Mouse (Mus musculus) gastrocnemius, postnatal 14 days (tissue): ENCODE measurements around the gene Tbc1d5. TPM values are rescaled to one million over a fixed set of nuclear protein-coding genes. Genes with fewer than 3 reads are reported as not detected.

Source experiments
- DNase-seq: peaks from one replicate; pipeline ENCODE4 v3.0.0; 2021; ENCODE audit warnings: mixed read lengths
- intact Hi-C: fragments of 180-260 bp; cut with DNase I; formaldehyde crosslinking; loops from one replicate; pipeline ENCODE4 v1.15.1; 2025; ENCODE audit warnings: low total_unique reads
- total RNA-seq, 2 experiments: library from RNA; stranded (reverse); gene quantifications; 2 replicates each; pipeline ENCODE4 v1.2.3; 2021

Tbc1d5 gene
- total RNA-seq, 2 experiments from 2014 or later = 7.3 to 7.6 TPM

DNA sequence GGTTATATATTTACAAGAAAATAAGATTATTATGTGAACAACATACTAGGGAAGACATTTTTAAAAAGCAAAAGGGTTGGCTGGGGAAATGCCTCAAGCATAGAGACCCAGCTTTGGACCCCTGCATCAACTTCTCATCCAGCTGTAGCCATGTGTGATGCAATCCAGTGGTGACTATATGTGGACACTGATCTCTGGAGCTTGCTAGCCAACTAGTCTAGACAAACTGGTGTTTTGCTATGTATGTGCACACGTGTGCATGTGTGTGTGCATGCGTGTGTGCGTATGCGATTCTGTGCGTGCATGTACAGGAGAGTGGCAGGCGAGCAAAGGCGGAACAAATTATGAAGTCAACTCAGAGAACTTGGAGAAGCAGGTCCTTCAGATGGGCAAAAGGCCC lies 414.8 kb downstream of the Tbc1d5 start:
- DNase-seq = no peak
- intact Hi-C loops = no loop called here

DNA sequence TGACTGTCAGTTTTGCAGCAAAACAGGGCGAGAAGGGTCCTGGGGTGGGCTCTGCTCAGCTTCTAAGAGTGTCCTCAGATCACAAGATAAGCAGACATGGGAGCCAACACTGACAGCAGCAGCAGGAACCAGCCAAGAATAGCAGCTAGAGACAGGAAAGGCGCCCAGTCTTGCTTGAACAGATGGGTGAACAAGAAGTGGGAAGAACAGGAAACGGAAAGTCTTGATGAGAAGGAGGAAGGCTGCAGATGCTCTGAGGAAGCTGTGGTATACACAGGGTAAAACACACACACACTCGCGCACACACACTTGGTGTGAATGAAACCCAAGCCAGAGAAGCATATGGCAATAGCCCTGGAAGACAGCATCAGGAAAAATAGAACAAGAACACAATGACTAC lies 415.7 kb downstream of the Tbc1d5 start:
- no peak for DNase-seq
- intact Hi-C loops = no loop called here

DNA sequence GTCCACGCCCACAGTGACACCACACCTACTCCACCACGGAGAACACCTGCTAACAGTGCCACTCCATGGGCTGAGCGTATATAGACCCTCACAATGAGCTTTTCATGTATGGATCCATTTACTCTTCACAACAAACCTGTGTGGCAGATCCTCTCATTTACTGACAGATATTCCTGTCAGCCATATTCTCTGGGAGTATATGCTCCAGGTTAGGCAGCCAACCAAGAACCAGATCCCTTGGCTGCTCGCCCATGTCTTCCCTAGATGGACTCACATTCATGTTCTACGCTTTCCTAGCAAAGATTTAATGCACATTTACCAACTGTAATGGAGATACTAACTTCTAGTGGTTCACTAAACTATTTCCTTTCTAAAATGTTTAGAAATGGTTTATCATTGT lies 416.9 kb downstream of the Tbc1d5 start:
- intact Hi-C loops = no loop called here
- DNase-seq = no peak

DNA sequence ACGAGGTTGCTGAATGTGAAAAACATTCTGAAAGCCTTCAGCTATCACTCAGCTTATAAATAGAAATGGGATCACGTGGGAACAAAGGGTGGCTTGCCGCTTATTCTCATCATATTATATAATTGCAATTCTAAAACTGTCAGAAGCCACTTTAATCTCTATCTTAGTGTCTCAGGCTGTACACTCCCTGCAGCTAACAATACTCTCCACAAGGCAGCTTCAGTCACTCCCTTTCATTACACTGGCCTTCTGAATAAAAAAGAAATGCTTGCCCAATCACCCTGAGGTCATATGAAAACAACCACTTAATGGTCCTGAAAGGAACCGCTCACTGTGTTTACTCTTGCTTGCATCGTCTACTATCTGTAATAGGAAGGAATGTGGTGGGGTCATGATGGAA lies 418.1 kb downstream of the Tbc1d5 start:
- DNase-seq = no peak
- intact Hi-C loops = no loop called here

DNA sequence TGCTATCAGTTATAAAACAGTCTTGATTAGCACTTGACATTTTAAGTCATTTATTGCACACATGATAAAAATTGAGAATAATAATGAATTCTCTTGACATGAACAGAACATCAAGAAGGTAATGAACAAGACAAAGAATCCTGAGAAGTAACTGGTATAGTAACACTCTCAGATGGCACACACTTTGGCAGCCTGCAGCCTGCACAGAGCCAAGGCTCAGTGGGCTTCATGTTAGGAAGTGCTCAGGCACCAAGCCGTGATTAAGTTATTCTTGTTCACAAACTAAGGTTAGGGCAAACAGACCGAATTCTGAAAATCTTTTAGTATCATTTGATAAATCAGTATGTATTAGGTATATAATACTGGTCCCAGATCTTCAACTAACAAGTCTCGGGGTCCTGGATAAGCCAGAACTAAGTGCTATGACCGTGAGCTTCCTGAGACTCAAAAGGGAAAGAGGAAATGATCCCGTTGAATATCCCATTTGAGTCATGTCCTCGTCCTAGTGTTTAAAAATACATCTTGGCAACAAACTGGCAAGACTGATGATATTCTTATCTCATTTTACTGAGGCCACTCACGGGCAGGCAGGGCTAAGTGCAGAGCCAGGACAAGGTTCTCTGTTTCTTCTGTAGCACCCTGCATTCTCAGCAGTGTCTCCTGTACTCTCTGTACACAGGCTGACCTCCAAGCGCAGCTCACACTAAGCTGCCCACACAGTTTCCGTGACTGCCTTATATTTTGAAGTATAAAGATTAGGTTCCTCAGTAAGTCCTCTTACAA lies 425.6 kb downstream of the Tbc1d5 start:
- DNase-seq = peak; percentile 24
- intact Hi-C loops = no loop called here

DNA sequence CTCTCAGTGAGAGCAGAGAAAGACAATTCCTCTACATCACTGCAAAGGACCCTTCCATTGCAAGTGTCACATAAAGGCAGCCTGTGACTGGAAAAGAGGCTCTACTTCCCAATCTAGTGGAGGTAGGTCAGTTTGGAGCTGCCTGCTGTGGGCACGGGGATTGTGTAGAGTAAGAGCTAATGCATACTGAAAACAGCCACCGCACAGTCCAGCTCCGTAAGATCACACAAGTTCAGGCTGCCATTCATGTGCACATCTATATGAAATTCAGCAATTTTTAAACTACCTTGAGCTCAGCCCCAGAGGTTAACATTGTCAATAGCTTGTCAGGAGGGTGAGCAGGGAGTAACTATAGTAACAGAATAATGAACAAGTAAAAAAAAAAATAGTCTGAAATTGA lies 426.4 kb downstream of the Tbc1d5 start:
- intact Hi-C loops = no loop called here
- no peak for DNase-seq

DNA sequence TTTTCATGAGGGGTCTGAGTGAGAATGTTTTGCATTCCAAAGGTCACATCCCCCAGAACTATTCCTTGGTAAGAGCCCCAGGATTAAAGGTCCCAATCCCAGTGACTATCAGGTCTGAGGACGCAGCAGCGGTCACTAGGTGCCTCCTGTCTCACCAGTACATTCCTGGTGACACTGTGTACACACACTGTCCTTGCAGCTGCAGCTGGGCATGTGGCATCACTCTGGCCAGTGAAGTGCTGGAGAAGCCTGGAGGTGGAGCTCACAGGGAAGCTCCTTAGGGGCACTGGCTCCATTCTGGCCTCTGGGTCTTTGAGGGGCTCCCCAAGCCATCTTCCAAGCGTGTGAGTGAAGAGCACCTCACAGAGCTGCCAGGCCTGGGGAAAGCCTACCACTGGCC lies 427.2 kb downstream of the Tbc1d5 start:
- intact Hi-C loops = no loop called here
- no peak for DNase-seq

DNA sequence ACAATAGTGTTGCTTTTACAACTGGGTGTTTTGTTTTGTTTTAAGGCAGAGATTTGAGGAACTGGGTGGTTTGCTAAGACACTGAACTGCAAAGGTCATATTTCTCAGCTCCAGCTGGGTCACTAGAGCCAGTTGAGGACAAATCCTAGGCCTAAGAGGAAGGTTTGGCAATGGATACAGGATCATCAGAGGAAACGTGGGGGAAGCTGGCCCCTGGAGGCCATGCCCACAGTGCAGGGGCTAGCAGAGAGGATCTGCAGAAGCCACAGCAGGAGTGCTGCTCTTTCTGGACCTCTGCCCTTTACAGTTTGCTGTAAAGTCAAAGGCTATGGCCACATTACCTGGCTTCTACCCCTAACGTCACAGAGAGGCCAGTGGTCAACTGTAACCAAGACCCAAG lies 428.3 kb downstream of the Tbc1d5 start:
- no peak for DNase-seq
- intact Hi-C loops = no loop called here

DNA sequence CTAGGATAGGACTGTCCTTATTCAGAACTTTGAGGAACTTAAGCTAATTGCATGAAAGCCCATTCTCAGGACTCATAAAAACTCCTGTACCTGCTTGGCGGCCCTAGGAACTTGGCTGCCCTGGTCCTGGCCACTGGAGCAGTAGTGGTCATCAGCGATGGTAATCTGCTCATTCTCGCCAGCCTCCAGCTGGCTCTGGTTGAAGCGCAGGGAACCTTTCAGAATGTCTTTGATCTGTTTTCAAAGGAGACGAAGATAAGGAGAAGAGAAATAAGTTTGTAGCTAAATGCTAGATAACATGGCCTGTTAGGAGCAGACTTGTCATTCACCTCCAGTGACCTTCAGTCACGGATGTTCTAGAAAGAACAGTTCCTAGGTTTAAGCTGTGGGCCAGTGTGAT lies 437.8 kb downstream of the Tbc1d5 start:
- no peak for DNase-seq
- intact Hi-C loops = no loop called here

DNA sequence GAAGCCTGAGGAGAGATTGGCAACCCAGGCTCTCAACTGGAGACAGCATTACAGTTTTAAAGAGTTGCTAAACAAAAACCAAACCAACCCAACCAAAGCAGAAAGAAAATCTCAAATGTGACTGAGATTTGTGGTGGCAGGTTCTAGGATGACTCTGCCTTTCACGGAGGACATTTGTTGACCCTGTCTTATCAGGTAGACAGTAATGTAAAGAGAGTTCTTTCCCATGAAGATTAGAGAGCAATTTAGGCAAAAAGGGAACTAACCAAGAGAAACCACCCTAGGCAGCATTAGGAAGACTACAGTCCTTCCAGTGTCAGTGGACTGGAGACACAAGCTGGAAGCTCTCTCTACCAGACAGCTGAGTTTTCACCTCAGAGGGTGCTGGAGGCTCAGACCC lies 438.3 kb downstream of the Tbc1d5 start:
- intact Hi-C loops = no loop called here
- no peak for DNase-seq

DNA sequence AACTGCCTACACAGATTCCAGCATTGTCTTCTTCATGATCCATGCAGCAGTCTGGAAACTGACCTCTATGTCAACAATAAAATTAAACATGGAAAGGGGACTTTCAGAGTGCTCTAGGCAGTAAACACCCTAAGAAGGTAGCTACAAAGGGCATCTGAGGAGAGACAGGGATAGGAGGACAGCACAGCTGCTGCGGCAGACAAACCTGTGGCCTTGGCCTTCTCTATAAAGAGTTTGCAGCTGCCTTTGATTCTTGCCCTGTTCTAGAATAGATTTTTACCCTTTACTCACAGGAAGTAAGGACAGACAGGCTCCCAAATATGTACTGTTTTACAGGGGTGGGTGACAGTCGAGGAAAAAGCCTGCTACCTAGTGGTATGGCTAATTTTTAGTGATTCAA lies 440.7 kb downstream of the Tbc1d5 start:
- DNase-seq = no peak
- intact Hi-C loops = no loop called here

DNA sequence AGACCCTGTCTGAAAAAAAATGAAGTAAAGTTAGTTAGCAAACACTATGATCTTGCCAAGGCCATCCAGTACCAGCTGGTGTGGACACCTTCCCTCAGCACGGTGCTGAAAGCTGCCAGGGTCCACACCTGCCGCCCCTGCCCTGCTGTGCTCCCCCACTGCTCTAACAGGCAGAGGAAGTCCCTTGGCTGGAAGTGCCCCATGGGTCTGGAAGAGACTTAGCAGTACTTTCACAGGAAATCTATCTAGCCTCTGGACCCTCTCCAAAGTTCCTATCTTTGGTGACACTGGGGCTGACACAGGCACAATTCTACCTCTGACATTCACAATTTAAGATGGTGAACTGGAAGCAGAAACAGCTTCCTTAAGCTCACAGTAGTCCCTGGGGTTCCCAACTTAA lies 442.1 kb downstream of the Tbc1d5 start:
- no peak for DNase-seq
- intact Hi-C loops = no loop called here

DNA sequence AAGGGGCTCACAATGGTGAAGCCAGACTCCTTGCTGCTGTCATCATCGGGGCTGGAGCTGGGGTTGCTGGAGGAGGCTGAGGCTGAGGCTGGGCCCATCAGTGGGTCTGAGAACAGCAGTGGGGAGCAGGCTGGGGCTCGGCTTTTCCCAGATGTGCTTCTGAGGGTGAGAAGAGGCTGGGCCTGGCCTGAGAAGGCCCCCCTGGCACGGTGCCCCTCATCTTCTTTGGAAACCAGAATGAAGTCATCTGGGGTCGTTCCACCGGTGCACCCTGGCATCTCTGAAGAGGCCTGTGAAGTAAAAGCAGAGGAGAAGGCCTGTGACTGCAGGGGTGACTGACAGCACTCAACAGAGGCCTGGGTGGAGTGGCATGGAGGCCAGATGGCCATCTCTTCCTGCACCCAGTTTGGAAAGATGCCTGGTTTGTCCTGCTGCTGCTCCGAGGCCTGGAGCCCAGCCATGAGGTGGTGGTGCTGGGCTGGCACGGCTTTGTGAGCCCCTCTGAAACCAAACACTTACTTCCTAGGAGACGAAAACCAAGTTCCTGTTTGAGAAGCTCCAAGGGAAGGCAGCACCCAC lies 443.1 kb downstream of the Tbc1d5 start:
- DNase-seq = no peak
- intact Hi-C loops = no loop called here

DNA sequence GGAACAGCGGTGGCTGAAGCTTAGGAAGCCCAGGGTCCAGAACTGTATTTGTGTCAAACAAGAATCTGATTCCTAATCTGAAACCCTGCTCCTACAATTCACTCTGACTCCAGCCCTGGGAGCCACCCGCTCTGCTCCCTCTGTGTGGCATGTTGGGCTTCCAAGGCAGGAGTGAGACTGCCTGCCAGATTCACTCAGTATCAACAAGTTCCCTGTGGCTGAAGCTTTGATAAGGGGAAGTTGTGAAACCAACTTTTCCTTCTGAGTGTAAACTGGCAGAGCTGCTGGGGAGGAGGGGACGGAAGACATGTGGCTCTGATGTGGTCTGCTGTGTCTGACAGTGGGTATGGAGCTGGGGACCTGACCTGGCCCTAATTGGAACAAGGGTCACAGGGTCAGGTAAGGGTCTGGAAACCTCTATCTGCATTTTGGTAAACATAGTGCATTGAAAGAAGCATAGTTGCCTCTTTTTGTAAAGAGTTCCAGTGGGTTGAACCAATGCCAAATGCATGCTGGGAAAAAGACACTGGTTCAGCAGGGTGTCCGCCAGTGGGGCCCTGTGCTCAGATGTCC lies 443.7 kb downstream of the Tbc1d5 start:
- DNase-seq = no peak
- intact Hi-C loops = no loop called here

DNA sequence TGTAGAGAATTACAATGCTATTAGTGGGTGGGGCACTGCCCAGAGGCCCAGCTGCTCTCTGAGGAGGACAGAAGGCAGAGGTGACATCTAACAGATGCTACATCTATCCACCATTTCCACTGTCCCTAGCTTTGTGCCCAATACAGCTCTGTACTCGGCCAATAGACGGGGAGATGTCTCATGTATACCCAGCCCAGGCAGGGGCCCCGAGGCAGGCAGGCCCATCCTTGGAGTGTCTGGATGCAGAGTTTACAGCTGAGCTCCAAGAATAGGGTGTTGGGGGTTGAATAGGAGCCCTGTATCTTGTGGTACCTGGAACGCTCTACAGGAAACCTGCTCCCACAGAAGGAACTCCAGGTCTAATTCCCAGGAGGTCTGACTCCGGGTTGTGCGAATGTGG lies 444.4 kb downstream of the Tbc1d5 start:
- DNase-seq = no peak
- intact Hi-C loops = no loop called here

DNA sequence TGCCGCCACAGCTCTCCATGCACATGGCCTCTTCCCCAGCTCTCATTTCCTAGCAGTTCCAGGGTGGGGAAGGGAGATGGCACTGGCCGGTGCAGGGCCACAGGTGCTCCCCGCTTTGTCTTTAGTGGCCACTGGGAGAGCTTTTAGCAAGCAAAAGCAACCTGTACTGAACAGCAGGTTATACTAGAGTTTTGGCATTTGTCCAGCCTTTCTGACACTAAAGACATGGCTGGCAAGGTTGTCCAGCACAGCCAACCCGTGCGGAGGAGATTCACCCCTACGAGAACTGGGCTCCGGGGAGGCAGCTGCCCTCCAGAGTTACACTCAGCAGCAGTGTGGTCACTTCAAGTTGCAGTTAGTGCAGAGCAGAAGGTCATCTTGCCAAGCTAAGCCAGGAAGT lies 445.8 kb downstream of the Tbc1d5 start:
- intact Hi-C loops = no loop called here
- no peak for DNase-seq

DNA sequence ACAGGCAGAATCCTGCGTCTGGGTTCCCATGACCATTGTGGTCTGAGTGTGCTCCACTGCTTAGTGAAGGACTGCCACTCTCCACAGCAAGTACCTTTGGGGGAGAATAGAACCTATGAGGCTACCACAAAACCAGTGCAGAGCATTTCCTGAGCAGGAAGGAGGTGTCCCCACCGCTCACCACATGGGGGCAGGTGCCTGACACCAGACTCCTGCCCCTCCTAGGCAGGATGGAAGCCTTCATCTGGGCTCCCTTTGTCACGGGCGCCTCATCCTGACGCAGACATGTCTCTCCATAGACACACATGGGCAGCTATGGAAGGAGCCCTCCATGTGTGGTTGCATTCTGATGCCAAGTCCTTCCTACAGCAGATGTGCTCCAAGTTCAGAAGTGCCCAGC lies 447.3 kb downstream of the Tbc1d5 start:
- DNase-seq = no peak
- intact Hi-C loops = no loop called here

DNA sequence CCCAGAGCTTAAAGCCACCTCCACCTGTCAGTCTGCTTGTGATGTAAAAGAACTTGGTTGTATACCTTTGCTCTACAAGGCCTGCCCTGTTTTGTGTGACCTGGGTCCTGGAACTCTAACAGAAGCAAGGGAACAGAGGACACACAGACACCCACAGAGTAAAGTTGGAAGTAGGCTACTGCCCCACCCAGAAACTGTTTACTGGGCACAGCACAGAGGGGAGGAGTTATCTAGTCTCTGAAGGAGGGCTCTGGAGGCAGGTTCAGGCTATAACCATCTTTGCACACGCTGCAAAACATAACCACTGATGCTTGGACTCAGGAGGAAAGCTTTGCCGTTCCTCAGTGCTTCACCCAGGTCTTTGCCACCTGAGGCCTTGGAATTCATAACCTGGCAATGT lies 448.3 kb downstream of the Tbc1d5 start:
- intact Hi-C loops = no loop called here
- DNase-seq = no peak

DNA sequence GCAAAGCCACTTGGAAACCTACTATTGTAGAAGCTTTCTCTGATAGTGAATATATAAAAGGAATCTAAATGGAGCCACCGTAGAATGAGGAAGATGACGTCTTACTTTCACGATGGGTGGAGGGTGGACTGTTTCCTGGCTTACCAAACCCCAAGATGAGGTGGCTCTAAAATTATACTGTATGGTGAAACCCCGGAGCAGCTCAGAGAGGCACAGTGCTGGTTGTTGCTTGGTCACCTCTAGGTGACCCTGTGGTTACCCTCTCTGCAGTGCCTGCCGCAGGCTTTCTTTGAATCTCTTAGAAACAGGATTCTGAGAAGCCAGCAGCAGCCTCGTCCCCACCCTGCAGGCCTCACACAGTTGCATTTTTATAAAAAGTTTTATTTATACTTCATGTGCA lies 449.6 kb downstream of the Tbc1d5 start:
- intact Hi-C loops = no loop called here

DNA sequence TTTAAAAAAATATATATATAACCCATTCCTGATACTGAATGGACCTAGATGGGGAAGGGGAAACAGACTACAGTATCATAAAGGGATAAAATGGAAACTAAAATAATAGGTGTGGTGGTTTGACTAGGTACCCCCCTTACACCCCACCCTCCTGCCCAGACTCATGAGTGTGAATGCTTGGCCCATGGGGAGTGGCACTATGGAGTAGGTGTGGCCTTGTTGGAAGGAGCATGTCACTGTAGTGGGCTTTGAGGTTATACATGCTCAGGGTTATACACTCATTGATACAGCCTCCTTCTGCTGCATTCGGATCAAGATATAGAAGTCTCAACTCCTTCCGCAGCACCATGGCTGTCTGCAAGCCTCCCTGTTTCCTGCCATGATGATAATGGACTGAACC lies 450.1 kb downstream of the Tbc1d5 start:
- intact Hi-C loops = no loop called here
- DNase-seq = no peak

More for the DNA sequence above, 449.6 kb downstream of the Tbc1d5 start:
- no peak for DNase-seq

DNA sequence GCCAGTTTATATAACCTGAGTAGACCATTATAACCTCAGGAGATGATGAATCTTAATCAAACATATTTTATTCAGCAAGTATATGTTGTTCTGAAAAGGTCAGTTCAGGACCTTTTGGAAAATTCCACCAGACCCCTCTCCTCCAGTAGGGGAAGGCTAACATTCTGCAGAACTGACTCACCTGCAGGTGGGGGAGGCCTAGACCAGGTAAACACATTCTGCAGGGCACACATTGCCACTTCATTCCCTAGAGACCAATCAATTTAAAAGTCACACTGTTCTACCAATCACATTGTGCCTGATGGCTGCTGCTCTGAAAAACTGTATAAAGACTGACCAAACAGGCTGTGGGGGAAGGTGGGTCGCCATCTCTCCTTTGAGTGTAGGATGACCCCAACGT lies 452.9 kb downstream of the Tbc1d5 start:
- intact Hi-C loops = no loop called here
- DNase-seq = no peak
